Mouse (Mus musculus): ENCODE measurements around the gene Kat14. TPM values are rescaled to one million over a fixed set of nuclear protein-coding genes. Genes with fewer than 3 reads are reported as not detected.
A peak's percentile ranks its signal among the peaks of the same experiment; 100 is the strongest.
"Not testable (repeated sequence)": the region's sequence is repeated elsewhere in the genome, so short reads cannot be mapped to it uniquely, and the experiment has no call there.

The Kat14 gene
- polyA plus RNA-seq, 1 experiment from 2014 or later, result 36.8 TPM

DNA sequence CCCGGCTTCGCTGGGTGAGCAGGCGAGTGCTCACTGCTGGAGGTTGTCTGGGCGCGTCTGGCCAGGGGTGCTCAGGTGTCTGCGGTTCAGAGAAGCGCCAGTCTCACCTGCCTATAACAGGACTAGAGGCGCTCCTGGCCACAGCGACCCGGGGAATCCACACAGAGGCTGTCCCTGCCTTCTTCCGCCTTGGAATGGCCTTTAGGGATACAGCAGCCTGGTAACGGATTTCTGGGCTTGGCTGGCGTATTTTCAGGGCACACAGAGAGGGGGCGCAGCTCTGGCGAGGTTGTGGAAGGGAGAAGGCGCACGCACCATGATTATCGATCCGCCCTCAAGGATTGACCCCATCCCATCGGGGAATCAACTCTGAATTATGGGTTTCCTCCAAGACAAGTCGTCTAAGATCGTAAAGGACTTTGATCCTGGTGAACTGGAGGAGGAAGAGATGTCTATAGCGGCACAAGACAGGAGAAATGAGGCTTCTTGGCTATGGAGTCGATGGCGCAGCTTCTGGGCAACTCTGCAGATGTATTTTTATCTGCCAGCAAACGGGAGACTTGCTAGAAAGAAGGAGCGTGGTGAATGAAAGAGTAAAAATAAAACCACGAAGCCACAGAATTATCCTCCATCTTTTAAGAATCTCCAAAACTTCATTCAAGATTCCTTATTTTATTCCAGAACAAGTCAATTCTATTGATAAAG lies 35.5 kb upstream of the Kat14 start:
- no peak overlapping the region for H3K27ac ChIP-seq (ENCODE audit: low read depth, low read length)
- H3K9ac ChIP-seq (ENCODE audit: low read length), result peak overlapping the region; percentile 33; the same call in 1 of the 2 replicates
- H3K4me2 ChIP-seq, result peak overlapping the region; percentile 40
- DNase-seq (ENCODE audit: low spot score, missing footprints), result peak; percentile 93
- H3K4me3 ChIP-seq (ENCODE audit: low read depth, low read length), result peak overlapping the region; percentile 19
- no peaks in the 10 kb centered on the region for H3K36me3 ChIP-seq (ENCODE audit: control insufficient read depth, insufficient read depth, low read length)
- no peaks in the 10 kb centered on the region for H3K9me3 ChIP-seq (ENCODE audit: control insufficient read depth, low read length)
- ATAC-seq (ENCODE audit: low FRiP score), result no peak
- WGBS, result 7% methylated on average over 28 of the region's 28 CpGs
- peaks cover 64% of the 10 kb centered on the region for H3K27me3 ChIP-seq (ENCODE audit: control insufficient read depth, insufficient read depth, low read length)
- H3K4me1 ChIP-seq (ENCODE audit: control insufficient read depth, insufficient read depth, low read length), result peaks cover 20% of the 10 kb centered on the region

DNA sequence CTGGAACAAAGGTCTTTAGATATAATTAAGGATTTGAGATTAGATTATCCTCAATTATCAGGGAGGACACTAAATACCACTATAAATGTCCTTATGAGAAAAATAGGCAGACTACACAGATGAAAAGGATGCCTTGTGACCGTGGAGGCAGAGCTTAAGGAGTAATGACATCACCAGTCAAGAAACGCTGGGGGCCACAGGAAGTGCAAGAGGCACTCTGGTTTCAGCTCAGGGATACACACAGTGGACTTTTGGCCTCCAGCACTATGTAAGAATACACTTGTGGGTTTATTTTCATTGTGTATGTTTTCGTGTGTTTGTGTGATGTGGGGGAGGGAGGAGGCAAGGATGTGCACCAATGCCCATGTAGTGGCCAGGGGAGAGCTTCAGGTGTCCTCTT lies 31.6 kb upstream of the Kat14 start:
- ATAC-seq (ENCODE audit: low FRiP score), result no peak
- H3K4me2 ChIP-seq, result no peak overlapping the region

DNA sequence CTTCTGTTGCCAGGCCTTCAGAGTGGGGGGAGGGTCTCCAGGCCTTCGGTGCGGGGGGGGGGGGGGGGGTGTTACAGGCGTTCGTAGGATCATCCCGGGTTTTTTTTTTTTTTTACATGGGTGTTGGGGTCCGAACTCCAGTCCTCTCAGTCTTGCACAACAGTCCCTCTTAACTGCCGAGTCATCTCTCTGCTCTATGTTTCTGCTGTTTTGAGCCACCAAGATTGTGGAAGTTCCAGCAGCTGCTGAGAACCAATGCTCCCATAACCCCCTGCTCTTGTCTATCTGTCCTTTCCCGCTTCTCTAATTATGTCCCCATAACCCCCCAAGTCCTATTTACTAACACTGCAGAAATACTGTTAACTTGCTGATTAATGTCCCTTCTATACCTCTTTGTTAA lies 31.1 kb upstream of the Kat14 start:
- H3K9me3 ChIP-seq (ENCODE audit: control insufficient read depth, low read length), result no peaks in the 10 kb centered on the region
- no peak overlapping the region for H3K4me2 ChIP-seq
- H3K4me1 ChIP-seq (ENCODE audit: control insufficient read depth, insufficient read depth, low read length), result peaks cover 2% of the 10 kb centered on the region; the same call in 1 of the 2 replicates
- no peak overlapping the region for H3K4me3 ChIP-seq (ENCODE audit: low read depth, low read length)
- 77% methylated on average over 8 of the region's 8 CpGs for WGBS
- no peak overlapping the region for H3K9ac ChIP-seq (ENCODE audit: low read length)
- no peak overlapping the region for H3K27ac ChIP-seq (ENCODE audit: low read depth, low read length)
- ATAC-seq (ENCODE audit: low FRiP score), result no peak
- peaks cover 20% of the 10 kb centered on the region for H3K27me3 ChIP-seq (ENCODE audit: control insufficient read depth, insufficient read depth, low read length)
- no peak for DNase-seq (ENCODE audit: low spot score, missing footprints)
- no peaks in the 10 kb centered on the region for H3K36me3 ChIP-seq (ENCODE audit: control insufficient read depth, insufficient read depth, low read length)

More for the DNA sequence above, 31.6 kb upstream of the Kat14 start:
- Histone ChIP-seq H3K27ac (ENCODE audit: low read depth, low read length) (no peak overlapping the region), H3K27me3 (ENCODE audit: control insufficient read depth, insufficient read depth, low read length) (peaks cover 25% of the 10 kb centered on the region), H3K36me3 (ENCODE audit: control insufficient read depth, insufficient read depth, low read length) (no peaks in the 10 kb centered on the region), H3K4me1 (ENCODE audit: control insufficient read depth, insufficient read depth, low read length) (peaks cover 2% of the 10 kb centered on the region; the same call in 1 of the 2 replicates), H3K9ac (ENCODE audit: low read length) (no peak overlapping the region), H3K9me3 (ENCODE audit: control insufficient read depth, low read length) (no peaks in the 10 kb centered on the region), H3K4me3 (ENCODE audit: low read depth, low read length) (no peak overlapping the region)
- WGBS, result 74% methylated on average over 3 of the region's 3 CpGs
- DNase-seq (ENCODE audit: low spot score, missing footprints), result no peak

DNA sequence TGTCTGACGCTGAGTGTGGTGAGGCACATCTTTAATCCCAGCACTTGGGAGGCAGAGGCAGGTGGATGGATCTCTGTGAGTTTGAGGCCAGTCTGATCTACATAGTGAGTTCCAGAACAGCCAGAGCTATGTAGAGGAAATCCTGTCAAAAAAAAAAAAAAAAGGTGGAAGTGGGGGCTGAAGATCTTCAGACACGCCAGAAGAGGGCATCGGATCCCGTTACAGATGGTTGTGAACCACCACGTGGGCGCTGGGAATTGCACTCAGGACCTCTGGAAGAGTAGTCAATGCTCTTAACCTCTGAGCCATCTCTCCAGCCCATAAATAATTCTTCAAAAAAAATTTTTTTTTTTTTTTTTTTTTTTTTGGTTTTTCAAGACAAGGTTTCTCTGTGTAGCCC lies 30.6 kb upstream of the Kat14 start:
- not testable (repeated sequence) for H3K4me3 ChIP-seq (ENCODE audit: low read depth, low read length); H3K4me2 ChIP-seq; H3K27ac ChIP-seq (ENCODE audit: low read depth, low read length); DNase-seq (ENCODE audit: low spot score, missing footprints); H3K9me3 ChIP-seq (ENCODE audit: control insufficient read depth, low read length); H3K4me1 ChIP-seq (ENCODE audit: control insufficient read depth, insufficient read depth, low read length); H3K9ac ChIP-seq (ENCODE audit: low read length); H3K36me3 ChIP-seq (ENCODE audit: control insufficient read depth, insufficient read depth, low read length); ATAC-seq (ENCODE audit: low FRiP score)
- peaks cover 16% of the 10 kb centered on the region for H3K27me3 ChIP-seq (ENCODE audit: control insufficient read depth, insufficient read depth, low read length)
- 78% methylated on average over 6 of the region's 6 CpGs for WGBS

DNA sequence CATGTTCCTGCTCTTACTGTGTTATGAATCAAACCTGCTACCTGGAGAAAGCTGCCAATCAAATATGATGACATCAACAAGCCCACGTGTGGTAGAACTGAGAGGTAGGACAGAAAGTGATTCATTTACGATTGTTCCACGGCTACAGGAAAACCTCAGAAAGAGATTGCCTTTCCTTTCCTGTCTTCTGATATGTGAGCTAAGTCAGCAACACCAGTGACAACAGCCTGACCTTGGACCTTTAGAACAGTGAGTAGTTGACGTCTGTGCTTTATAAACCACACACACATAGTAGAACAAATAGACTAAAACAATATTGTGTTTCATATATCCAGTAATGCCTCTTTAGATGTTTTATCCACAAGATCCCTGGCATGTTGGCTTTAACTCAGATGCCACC lies 25.6 kb upstream of the Kat14 start:
- Histone ChIP-seq H3K4me1 (ENCODE audit: control insufficient read depth, insufficient read depth, low read length) (no peaks in the 10 kb centered on the region), H3K9ac (ENCODE audit: low read length) (no peak overlapping the region), H3K27me3 (ENCODE audit: control insufficient read depth, insufficient read depth, low read length) (no peaks in the 10 kb centered on the region), H3K9me3 (ENCODE audit: control insufficient read depth, low read length) (no peaks in the 10 kb centered on the region), H3K4me2 (no peak overlapping the region), H3K27ac (ENCODE audit: low read depth, low read length) (no peak overlapping the region), H3K36me3 (ENCODE audit: control insufficient read depth, insufficient read depth, low read length) (no peaks in the 10 kb centered on the region), H3K4me3 (ENCODE audit: low read depth, low read length) (no peak overlapping the region)
- ATAC-seq (ENCODE audit: low FRiP score) (no peak), DNase-seq (ENCODE audit: low spot score, missing footprints) (no peak)
- whole genome bisulfite sequencing, result 89% methylated on average over 4 of the region's 4 CpGs

DNA sequence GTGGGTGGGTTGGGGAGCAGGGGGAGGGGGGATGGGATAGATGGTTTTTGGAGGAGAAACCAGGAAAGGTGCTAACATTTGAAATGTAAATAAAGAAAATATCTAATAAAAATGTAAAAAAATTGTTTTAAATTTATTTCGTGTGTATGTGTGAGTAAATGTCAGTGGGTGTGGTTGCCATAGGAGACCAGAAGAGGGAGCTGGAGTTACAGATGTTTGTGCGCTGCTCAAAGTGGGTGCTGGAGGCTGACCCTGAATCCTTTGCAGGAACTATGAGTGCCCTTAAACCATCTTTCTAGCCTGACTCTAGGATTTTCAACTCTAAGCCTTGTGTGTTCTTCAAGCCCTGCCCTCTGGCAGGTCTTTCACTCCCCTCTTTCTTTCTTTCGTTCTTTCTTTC lies 20.3 kb upstream of the Kat14 start:
- Histone ChIP-seq H3K9ac (ENCODE audit: low read length) (no peak overlapping the region), H3K4me3 (ENCODE audit: low read depth, low read length) (no peak overlapping the region), H3K4me2 (no peak overlapping the region), H3K4me1 (ENCODE audit: control insufficient read depth, insufficient read depth, low read length) (no peaks in the 10 kb centered on the region), H3K36me3 (ENCODE audit: control insufficient read depth, insufficient read depth, low read length) (no peaks in the 10 kb centered on the region), H3K9me3 (ENCODE audit: control insufficient read depth, low read length) (no peaks in the 10 kb centered on the region), H3K27ac (ENCODE audit: low read depth, low read length) (no peak overlapping the region), H3K27me3 (ENCODE audit: control insufficient read depth, insufficient read depth, low read length) (no peaks in the 10 kb centered on the region)
- WGBS, result 64% methylated on average over 3 of the region's 3 CpGs
- DNase-seq (ENCODE audit: low spot score, missing footprints) (no peak), ATAC-seq (ENCODE audit: low FRiP score) (no peak)

DNA sequence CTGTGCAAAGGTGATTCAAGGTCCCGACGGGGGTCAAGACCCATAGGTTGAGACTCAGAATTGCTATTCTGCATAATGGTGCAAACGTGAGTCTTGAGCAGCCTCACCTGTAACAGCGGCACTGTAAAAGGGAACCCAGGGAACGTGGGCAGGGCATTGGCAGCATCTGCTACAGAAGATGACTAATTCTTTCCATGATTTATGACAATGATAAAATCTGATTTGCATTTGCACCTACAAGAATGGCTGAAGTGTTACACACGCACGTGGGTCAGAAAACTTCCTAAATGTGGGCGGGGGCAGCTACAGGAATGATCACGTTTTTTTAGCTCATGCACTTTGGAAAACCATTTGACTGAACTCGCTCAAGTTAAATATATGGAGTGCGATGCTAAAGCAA lies 15.9 kb upstream of the Kat14 start:
- no peak for DNase-seq (ENCODE audit: low spot score, missing footprints)
- Histone ChIP-seq H3K36me3 (ENCODE audit: control insufficient read depth, insufficient read depth, low read length) (no peaks in the 10 kb centered on the region), H3K27ac (ENCODE audit: low read depth, low read length) (no peak overlapping the region), H3K4me2 (no peak overlapping the region), H3K9me3 (ENCODE audit: control insufficient read depth, low read length) (no peaks in the 10 kb centered on the region), H3K4me3 (ENCODE audit: low read depth, low read length) (no peak overlapping the region), H3K9ac (ENCODE audit: low read length) (no peak overlapping the region), H3K27me3 (ENCODE audit: control insufficient read depth, insufficient read depth, low read length) (no peaks in the 10 kb centered on the region), H3K4me1 (ENCODE audit: control insufficient read depth, insufficient read depth, low read length) (no peaks in the 10 kb centered on the region)
- no peak for ATAC-seq (ENCODE audit: low FRiP score)
- WGBS, result 90% methylated on average over 11 of the region's 11 CpGs

DNA sequence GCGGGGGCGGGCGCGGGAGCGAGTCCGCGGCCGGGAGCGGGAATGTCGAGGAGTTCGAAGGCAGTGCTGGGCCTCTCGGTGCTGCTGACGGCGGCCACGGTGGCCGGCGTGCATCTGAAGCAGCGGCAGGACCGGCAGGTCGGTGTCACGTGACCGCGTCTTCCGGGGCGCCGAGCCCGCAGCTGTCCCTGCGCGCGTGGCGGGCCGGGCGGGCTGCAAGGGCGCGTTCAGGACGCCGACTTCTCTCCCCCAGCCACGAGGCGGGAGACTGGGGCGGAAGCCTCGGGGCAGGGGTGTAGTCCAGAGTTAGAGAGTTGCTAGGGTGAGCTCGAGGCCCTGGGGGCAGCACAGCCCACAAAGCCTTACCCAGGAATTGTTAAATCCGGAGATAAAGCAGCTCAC lies 238 bp downstream of the Kat14 start:
- peaks cover 2% of the 10 kb centered on the region; the same call in 1 of the 2 replicates for H3K36me3 ChIP-seq (ENCODE audit: control insufficient read depth, insufficient read depth, low read length)
- H3K27me3 ChIP-seq (ENCODE audit: control insufficient read depth, insufficient read depth, low read length), result no peaks in the 10 kb centered on the region
- peak overlapping the region; percentile 87 for H3K27ac ChIP-seq (ENCODE audit: low read depth, low read length)
- H3K9ac ChIP-seq (ENCODE audit: low read length), result peak overlapping the region; percentile 90
- ATAC-seq (ENCODE audit: low FRiP score), result peak; percentile 92
- H3K4me2 ChIP-seq, result peak overlapping the region; percentile 61
- peak overlapping the region; percentile 74 for H3K4me3 ChIP-seq (ENCODE audit: low read depth, low read length)
- H3K9me3 ChIP-seq (ENCODE audit: control insufficient read depth, low read length), result no peaks in the 10 kb centered on the region
- under 1% methylated on average over 41 of the region's 43 CpGs for WGBS
- peaks cover 4% of the 10 kb centered on the region; the same call in 1 of the 2 replicates for H3K4me1 ChIP-seq (ENCODE audit: control insufficient read depth, insufficient read depth, low read length)
- peak; percentile 96 for DNase-seq (ENCODE audit: low spot score, missing footprints)

DNA sequence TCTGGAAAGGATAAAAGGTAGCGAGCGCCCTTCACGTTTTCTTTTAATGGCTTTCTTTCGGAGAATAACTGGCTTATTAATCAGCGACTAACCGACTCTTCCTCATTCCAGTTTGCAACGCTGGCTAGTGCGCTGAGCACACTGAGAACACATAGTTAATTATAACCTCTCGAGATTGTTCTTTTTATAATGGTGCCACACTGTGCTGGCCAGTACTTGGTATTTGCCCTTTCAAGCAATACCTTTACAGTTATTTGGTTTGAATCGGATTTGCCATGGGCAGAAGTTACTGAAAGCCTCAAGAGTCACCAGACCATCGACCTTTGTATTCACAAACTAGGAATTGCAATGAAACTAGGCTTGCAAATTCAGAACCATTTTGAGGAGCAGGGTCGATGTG lies 728 bp downstream of the Kat14 start:
- WGBS, result 2% methylated on average over 12 of the region's 12 CpGs
- Histone ChIP-seq H3K27me3 (ENCODE audit: control insufficient read depth, insufficient read depth, low read length) (no peaks in the 10 kb centered on the region), H3K4me1 (ENCODE audit: control insufficient read depth, insufficient read depth, low read length) (peaks cover 4% of the 10 kb centered on the region; the same call in 1 of the 2 replicates), H3K4me2 (peak overlapping the region; percentile 61), H3K27ac (ENCODE audit: low read depth, low read length) (peak overlapping the region; percentile 87; the same call in 1 of the 2 replicates), H3K36me3 (ENCODE audit: control insufficient read depth, insufficient read depth, low read length) (peaks cover 7% of the 10 kb centered on the region; the same call in 1 of the 2 replicates), H3K9ac (ENCODE audit: low read length) (peak overlapping the region; percentile 90), H3K9me3 (ENCODE audit: control insufficient read depth, low read length) (no peaks in the 10 kb centered on the region), H3K4me3 (ENCODE audit: low read depth, low read length) (peak overlapping the region; percentile 74)
- ATAC-seq (ENCODE audit: low FRiP score), result peak; percentile 47; the same call in 1 of the 2 replicates
- DNase-seq (ENCODE audit: low spot score, missing footprints), result no peak
